Mouse (Mus musculus) E14TG2a.4 (cell line): Measurements from ENCODE around the gene Hexim1.

Source experiments
- H3K27me3 ChIP-seq: 2 replicates; pipeline ENCODE4 v1.6.1; 2014; ENCODE audit warnings: low read length, control low read depth; ENCODE audit not compliant: insufficient read depth
- H3K36me3 ChIP-seq: 2 replicates; pipeline ENCODE4 v1.6.1; 2014; ENCODE audit warnings: low read length, control low read depth; ENCODE audit not compliant: insufficient read depth
- H3K4me1 ChIP-seq: replicated peaks from 2 replicates; pipeline ENCODE4 v1.6.1; 2014; ENCODE audit warnings: low read depth, low read length, control low read depth
- H3K4me3 ChIP-seq: replicated peaks from 2 replicates; pipeline ENCODE4 v1.5.1; 2014; ENCODE audit warnings: mild to moderate bottlenecking, low read length
- H3K9me3 ChIP-seq: 2 replicates; pipeline ENCODE4 v1.6.1; 2014; ENCODE audit warnings: low read length, control low read depth
- CTCF ChIP-seq: conservative IDR thresholded peaks from 2 replicates; pipeline ENCODE4 v1.5.1; 2014; ENCODE audit warnings: low read length
- NANOG ChIP-seq: IDR thresholded peaks from 2 replicates; pipeline ENCODE4 v1.6.1; 2014; ENCODE audit warnings: borderline replicate concordance, low read length, mixed read lengths
- POU5F1 ChIP-seq: IDR thresholded peaks from 2 replicates; pipeline ENCODE4 v1.6.1; 2014; ENCODE audit warnings: low read length, borderline replicate concordance

Gene Hexim1

GRCm38 (mm10) chr11:103095107-103095670 lies 20.8 kb upstream of the Hexim1 start:
- Histone ChIP-seq H3K9me3 (no peaks in the 10 kb centered on the region), H3K27me3 (peaks cover 19% of the 10 kb centered on the region), H3K36me3 (no peaks in the 10 kb centered on the region), H3K4me3 (peak overlapping the region; percentile 48), H3K4me1 (peaks cover 69% of the 10 kb centered on the region)
- no peak for TF ChIP-seq NANOG
- no peak for TF ChIP-seq CTCF
- no peak for TF ChIP-seq POU5F1

DNA sequence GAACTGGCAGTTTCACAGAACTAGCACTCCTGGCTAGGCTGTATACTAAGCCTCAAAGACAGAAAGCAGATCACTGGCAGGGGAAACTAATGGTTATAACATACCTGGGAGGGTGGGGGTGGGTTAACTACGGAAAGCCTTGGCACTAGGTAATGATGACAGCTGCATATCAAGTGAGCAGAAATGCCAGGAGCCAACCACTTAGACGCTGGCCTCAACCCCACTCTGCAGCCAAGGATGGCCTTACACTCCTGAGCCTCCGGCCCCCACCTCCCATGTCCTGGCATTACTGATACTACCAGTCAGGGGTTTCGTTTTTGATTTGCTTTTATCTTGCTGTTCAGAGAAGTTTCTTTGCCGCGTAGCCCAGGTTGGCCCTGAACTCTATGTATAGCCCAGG lies 20.2 kb upstream of the Hexim1 start:
- H3K9me3 ChIP-seq: no peaks in the 10 kb centered on the region
- H3K36me3 ChIP-seq: no peaks in the 10 kb centered on the region
- peaks cover 25% of the 10 kb centered on the region for H3K27me3 ChIP-seq
- no peak for TF ChIP-seq POU5F1
- no peak for TF ChIP-seq NANOG
- TF ChIP-seq CTCF: no peak
- no peak overlapping the region for H3K4me3 ChIP-seq
- peaks cover 75% of the 10 kb centered on the region for H3K4me1 ChIP-seq

GRCm38 (mm10) chr11:103096979-103097894 lies 18.8 kb upstream of the Hexim1 start:
- Histone ChIP-seq H3K36me3 (no peaks in the 10 kb centered on the region), H3K9me3 (no peaks in the 10 kb centered on the region), H3K27me3 (peaks cover 39% of the 10 kb centered on the region), H3K4me3 (peak overlapping the region; percentile 73), H3K4me1 (peaks cover 86% of the 10 kb centered on the region)
- TF ChIP-seq NANOG (no peak), CTCF (no peak), POU5F1 (no peak)

GRCm38 (mm10) chr11:103098531-103099190 lies 17.4 kb upstream of the Hexim1 start:
- Histone ChIP-seq H3K9me3 (no peaks in the 10 kb centered on the region), H3K4me3 (peak overlapping the region; percentile 3; the same call in 1 of the 2 replicates), H3K4me1 (peaks cover 92% of the 10 kb centered on the region), H3K36me3 (no peaks in the 10 kb centered on the region), H3K27me3 (peaks cover 45% of the 10 kb centered on the region)
- TF ChIP-seq CTCF (no peak), POU5F1 (no peak), NANOG (no peak)

DNA sequence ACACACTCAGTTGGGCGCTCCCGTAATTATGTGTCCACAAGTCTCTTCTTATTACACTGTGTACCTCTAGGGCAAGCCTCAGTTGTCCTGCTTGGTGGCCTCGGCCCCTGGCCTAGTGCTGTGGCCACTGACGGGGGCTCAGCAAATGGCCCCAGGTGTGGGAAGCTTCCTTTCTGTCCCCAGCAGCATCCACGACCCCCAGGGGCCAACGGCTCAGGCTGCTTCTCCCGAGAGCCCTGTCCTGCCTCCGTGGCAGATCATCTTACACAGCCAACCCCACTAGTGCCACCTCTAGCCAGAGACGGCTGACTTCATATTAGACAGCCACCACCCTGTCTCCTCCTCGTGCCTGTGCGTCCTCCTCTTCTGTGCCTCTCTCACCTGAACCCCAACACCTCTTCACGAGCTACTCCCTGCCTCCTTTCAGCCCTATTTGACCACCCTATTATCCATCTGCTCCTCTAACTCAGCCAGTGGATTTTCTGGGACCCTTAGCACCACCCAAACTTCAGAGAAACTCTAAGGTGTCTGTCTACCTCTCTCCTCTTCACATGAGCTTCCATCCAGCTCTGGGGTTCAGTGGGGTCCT lies 16.6 kb upstream of the Hexim1 start:
- TF ChIP-seq CTCF (no peak), NANOG (no peak), POU5F1 (no peak)
- no peaks in the 10 kb centered on the region for H3K9me3 ChIP-seq
- no peak overlapping the region for H3K4me3 ChIP-seq
- peaks cover 92% of the 10 kb centered on the region for H3K4me1 ChIP-seq
- peaks cover 46% of the 10 kb centered on the region for H3K27me3 ChIP-seq
- H3K36me3 ChIP-seq: no peaks in the 10 kb centered on the region

DNA sequence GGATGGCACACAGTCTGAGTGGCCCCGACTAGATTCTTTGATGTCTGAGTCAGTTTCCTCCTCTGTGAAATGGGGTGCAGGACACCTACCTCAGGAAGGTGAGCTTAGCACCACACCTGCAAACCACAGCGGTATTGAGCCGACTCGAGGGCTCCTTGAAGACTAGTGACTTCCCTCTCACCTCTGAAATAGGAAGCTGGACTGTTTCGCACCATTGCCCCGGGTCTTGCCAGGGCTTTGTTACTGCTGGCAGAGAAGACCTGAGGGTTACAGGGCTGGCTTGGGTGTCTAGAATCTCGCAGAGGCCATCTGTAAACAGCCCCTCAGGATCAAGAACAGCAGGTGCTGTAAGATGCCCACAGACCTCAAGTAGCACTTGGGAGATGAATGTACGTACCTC lies 15.7 kb upstream of the Hexim1 start:
- Histone ChIP-seq H3K36me3 (peaks cover 8% of the 10 kb centered on the region; the same call in 1 of the 2 replicates), H3K4me3 (peak overlapping the region; percentile 82; the same call in 1 of the 2 replicates), H3K27me3 (peaks cover 48% of the 10 kb centered on the region), H3K9me3 (no peaks in the 10 kb centered on the region), H3K4me1 (peaks cover 92% of the 10 kb centered on the region)
- TF ChIP-seq NANOG (no peak), CTCF (no peak), POU5F1 (no peak)

DNA sequence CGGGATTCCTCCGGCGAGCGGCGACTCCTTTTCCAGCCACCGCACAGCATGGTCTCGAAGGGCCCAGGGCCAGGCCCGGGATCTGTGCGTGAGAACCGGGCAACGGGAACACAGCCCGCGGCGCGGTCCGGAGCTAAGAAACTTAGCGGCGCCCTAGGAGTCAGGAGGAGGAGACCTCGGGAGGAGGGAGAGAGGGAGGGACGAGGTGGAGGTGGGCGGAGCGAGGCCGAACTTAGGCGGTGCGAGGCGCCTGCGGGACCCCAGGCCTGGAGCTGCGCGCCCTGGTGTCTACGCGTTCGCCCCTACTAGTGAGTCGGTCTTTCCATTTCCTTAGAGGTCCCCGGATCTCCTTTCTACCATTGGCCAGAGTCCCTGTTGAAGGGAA lies 14.6 kb upstream of the Hexim1 start, which contains the start of the genes Plcd3 and Acbd4:
TSS of gene Plcd3 (minus strand) at position 178 of the 385 bp plus-strand sequence.
TSS of gene Acbd4 (plus strand) at position 202 of the 385 bp plus-strand sequence.
- Histone ChIP-seq H3K9me3 (no peaks in the 10 kb centered on the region), H3K27me3 (peaks cover 48% of the 10 kb centered on the region), H3K36me3 (peaks cover 15% of the 10 kb centered on the region; the same call in 1 of the 2 replicates), H3K4me3 (peak within 1 kb of the TSS; percentile 82), H3K4me1 (peaks cover 92% of the 10 kb centered on the region)
- TF ChIP-seq POU5F1: no peak
- no peak for TF ChIP-seq CTCF
- TF ChIP-seq NANOG: no peak
